Mouse (Mus musculus): ENCODE measurements around the gene Gnmt.
"Not testable (repeated sequence)": the region's sequence is repeated elsewhere in the genome, so short reads cannot be mapped to it uniquely, and the experiment has no call there.

Gnmt gene

DNA sequence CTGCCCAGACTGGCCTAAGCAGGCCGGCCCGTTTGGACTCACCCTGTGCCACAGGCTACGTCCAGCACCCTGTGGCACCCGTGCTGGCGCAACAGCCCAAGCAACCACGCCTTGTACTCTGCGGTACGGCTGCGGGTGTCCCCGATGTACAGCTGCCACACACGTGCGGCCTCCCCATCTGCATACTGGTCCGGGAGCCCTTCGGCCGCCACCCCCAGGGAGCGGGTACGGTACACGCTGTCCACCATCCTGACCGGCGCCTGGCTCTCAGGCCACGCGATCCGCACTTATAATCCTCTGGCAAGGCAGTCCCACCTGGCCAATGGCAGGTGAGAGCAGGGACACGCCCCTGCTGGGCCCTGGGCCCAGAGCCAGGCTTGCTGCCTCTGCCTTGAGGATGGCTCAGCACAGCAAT, at the start of gene Gnmt:
Gnmt (minus strand) TSS at position 265 of the 415 bp plus-strand sequence.
- no peak for DNase-seq (ENCODE audit: low read depth)

DNA sequence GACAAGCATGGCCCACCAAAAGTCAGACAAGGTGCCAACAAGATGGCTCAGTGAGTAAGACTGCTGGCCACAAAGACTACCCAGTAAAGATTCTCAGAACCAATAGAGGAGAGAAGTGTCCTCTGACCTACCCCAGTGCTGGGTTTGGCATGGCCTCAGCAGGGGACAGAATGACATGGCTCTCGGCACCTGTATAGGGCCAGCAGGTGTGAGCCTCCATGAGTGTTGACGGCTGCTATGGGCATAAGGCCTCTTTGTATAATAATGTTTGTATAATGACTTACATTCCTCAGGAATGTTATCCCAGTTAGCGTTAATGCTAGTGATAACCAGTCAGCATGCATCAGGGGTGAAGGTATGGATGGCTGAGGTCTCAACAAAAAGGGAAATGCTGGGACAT, 47.1 kb upstream of the Gnmt start:
- DNase-seq (ENCODE audit: low read depth), result no peak

DNA sequence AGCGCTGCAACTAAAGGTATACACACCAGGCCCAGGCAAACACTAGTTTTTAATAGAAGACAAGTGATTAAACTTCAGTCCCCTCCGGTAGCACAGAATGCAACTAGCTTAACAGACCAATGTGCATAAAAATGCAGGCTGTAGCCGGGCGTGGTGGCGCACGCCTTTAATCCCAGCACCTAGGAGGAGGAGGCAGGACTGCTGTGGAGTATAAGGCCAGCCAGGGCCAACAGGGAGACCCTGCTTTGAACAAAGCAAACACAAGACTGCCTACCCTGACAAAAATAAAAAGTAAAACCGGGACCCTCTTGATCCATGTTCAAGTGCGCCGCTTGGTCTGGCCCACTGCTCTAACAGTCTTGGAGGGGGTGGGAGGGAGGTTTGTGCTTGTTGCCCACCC, 46.1 kb upstream of the Gnmt start:
- no peak for DNase-seq (ENCODE audit: low read depth)

DNA sequence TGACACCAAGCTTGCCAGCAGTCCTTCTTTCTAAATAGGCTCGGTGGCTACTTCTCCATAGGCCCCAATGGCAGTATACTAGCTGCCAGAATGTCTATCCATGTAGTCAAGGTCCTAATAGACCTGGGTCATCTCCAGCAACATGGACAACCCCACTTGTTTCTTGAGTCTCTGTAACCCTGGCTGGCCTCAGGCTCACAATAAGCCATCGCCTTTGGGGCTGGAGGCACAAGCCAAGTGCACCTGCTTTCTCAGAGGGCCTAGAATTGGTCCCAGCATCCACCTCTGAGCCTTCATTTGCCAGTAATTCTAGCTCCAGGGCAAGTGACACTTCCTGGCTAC, 45.1 kb upstream of the Gnmt start:
- DNase-seq (ENCODE audit: low read depth), result no peak

DNA sequence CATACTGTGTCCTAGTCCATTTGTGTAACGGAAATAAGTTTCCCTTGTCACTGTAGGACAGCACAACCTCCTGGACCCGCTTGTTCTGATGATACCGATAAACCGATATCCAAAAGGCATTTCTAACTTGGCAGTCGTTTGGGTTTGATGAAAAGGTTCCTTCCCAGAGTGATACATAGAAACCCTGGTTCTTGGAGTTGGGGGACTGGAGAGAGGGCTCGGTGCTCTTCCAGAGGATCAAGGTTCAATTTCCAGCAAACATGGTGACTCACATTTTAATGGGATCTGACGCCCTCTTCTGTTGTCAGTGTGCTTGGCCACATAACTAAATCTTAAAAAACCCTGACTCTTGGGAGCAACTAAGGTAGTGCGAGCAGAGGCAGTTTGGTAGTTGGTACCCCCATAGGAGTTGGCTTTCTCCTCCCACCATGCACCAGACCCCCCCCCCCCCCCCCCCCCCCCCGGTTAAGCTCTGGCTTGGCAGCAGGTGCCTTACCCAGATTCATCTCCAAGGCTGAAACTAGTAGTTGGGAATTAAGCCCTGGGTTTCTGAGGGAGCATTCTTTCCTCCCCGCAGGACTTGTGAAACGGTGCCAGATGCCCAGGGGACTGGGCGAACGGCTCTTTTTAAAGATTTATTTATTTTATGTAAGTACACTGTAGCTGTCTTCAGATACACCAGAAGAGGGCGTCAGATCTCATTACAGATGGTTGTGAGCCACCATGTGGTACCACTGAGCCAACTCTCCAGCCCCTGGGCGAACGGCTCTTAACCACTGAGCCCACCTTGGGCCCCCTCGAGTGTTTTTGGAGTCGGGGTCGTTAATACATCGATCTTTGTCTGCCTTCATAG, 44.5 kb upstream of the Gnmt start:
- no peak for DNase-seq (ENCODE audit: low read depth)

DNA sequence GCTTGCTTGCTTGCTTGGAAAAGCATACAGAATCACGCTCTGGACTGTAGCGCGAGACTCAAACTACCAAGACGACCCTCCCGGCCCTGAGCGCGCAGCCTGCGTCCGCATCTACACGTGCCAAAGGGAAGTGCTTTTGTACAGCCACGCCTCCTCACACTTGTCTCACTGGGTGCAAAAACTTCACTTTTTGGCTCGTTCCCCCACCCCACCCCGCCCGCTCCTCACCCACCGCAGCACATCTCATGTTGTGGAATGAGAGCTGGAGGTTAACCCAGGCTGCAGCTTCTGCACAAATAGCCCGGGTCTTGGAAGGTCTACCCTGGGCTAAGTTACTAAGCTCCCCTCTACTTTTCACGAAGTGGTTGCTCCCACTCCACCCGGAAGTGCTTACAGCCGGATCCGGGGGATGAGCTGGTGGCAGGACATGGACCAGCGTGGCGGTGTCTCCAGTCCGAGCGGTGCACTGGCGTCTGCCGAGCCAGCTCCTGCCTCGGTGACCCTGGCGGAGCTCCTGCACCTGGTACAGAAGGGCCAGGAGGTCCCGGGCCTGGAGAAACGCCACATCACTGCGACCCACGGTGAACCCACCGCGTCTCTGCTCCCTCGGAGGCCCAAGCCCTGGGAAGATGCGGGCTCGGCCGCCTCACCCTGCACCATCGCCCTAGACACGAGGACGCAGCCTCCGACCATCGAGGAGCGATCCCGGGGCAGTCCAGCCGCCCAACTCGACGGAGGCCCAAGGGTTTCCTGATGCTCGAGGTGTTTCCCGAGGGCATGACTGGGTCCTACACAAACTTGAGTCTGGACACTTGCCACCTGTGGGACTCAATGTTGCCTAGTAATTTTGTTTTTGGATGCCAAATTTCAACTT, 43.7 kb upstream of the Gnmt start, which contains the start of gene 2310039H08Rik:
2310039H08Rik (plus strand) TSS at position 232 of the 874 bp plus-strand sequence.
- DNase-seq (ENCODE audit: low read depth), result peak; percentile 65

DNA sequence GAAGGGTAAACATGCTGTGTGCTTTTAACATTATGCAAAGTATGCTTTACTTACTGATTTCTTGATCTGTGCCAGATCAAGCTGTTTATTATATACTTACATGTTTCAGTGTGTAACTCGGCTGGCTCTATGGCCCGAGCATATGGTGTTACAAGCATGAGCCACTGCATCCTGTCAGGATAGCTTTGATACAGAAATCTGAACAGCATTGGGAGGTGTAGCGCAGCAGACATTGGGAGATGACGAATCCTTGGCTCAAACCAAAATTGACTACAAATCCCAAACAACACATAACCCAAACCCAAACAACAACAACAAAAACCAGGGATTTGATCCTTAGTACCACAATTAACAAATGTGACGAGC, 43.1 kb upstream of the Gnmt start:
- DNase-seq (ENCODE audit: low read depth), result no peak

DNA sequence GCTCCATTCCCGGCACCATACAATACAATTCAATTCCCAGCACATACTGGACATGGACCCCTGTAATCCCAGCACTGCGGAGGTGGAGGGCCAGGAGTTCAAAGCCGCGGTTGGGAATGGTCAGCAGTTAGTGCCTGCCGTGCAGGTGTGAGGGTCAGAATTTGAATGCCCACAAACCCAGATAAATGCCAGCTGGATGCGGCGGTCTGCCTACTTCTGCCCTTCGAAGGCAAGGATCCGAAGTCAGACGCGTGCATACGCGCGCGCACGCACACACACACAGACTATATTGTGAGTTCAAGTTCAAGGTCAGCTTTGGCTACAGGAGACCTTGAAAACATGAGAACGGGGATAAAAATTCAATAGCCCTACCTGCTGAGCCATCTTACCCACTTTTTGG, 42.6 kb upstream of the Gnmt start:
- DNase-seq (ENCODE audit: low read depth), result no peak

DNA sequence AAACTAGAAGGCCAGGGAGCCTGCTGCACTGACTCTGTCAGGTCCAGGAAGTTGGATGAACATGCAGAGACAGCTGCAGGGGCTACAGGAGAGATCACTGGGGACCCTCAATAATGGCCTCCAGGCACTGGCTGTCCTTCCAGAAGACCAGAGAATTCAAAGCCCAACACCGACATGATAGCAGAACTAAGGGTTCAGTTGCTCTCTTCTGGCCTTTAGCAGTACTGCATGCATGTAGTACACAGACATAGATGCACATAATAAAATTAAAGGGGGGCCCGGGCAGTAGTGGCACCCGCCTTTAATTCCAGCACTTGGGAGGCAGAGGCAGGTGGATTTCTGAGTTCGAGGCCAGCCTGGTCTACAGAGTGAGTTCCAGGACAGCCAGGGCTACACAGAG, 42.1 kb upstream of the Gnmt start:
- no peak for DNase-seq (ENCODE audit: low read depth)

DNA sequence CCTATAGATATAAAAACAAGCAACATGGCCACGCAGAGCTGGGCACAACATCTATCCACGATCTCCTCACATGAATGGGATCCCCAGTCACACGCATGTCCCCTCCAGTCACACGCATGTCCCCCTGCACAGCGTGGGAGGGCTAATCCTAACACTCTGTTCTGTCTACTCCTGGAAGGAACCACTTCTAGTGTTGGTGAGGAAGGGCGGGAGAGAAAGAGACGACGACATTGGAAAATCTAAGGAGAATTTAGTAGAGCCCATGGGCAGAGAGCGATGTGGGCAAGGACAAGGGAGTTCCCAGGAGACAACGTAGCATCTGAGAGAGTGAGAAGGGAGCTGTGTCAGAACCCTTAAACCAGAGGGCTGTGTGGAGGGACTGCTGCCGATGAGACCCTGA, 41.6 kb upstream of the Gnmt start:
- DNase-seq (ENCODE audit: low read depth), result no peak

DNA sequence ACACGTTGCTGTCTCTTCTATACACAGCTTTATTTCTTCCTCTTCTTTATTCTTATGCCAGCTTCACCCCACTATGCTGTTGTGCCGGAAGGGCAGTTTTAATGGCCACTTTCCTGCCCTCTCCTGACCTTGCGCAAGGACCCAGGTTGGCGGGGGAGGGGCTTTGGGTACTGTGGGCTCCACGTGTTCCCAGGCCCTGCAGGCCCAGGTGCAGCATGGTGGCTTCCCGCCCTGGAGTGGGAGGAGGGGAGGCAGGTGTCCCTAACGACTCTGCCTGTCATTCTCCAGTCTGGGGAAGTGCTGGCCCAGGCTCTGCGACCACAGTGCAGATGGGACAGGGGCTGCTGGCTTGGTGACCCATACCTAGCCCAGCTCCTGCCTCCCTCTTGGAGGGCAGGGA, 38.9 kb upstream of the Gnmt start:
- DNase-seq (ENCODE audit: low read depth), result no peak

DNA sequence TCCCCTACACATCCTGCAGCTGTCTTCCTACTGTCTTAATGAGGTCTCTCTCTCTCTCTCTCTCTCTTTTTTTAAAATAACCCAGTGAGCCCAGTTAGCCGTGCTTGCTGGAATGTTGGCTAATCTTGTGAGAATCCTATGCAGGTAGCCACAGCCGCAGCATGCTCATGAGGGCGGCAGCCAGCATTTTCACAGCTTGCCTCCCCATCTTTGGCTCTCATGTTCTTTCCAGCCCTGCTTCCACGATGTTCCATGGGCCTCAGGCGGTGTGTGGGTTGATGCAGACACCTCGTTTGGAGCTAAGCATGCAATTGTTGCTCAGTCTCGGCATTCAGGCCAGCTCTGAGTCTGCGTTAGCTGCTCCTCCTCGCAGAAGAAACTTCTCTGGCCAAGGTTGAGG, 35.9 kb upstream of the Gnmt start:
- not testable (repeated sequence) for DNase-seq (ENCODE audit: low read depth)

DNA sequence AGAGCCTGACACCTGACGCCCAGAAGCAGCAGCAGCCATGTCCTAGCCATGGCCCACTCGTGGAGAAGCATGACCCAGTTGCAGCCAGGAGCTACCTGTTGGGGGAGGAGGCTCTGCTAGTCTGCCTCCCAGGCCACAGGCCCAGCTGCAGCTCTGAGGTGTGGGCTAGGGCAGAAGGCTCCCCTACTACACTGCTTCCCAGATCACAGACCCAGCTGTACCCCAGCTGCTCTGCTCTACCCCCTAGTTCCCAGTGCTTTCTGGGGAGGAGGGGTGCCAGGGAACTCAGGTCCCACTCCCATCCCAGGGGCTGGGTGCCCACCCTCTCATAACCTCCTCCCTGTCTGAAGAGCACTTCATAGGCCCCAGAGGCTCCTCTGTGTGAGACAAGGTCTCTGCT, 34.6 kb upstream of the Gnmt start, which contains the start of gene Ptcra:
Ptcra (minus strand) TSS at position 169 of the 400 bp plus-strand sequence.
- no peak for DNase-seq (ENCODE audit: low read depth)

DNA sequence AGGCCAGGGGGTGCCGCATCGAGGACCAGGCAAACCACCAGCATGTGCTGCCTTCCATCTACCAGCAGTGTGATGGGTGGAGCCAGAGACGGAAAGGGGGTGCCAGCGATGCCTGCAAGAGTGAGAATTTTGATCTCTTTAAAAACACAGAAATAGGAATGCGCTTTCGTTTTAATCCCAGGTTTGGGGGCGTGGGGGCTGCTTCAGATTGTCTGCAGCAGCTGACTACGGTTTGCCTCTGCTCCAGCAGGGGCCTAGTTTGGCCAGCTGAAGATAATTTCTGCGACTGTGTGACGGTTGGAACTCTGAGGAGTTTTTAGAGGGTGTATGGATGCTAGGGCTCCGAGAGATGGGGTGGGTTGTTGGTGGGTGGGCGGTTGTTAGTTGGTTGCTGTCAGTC, 29.8 kb upstream of the Gnmt start:
- DNase-seq (ENCODE audit: low read depth), result no peak

DNA sequence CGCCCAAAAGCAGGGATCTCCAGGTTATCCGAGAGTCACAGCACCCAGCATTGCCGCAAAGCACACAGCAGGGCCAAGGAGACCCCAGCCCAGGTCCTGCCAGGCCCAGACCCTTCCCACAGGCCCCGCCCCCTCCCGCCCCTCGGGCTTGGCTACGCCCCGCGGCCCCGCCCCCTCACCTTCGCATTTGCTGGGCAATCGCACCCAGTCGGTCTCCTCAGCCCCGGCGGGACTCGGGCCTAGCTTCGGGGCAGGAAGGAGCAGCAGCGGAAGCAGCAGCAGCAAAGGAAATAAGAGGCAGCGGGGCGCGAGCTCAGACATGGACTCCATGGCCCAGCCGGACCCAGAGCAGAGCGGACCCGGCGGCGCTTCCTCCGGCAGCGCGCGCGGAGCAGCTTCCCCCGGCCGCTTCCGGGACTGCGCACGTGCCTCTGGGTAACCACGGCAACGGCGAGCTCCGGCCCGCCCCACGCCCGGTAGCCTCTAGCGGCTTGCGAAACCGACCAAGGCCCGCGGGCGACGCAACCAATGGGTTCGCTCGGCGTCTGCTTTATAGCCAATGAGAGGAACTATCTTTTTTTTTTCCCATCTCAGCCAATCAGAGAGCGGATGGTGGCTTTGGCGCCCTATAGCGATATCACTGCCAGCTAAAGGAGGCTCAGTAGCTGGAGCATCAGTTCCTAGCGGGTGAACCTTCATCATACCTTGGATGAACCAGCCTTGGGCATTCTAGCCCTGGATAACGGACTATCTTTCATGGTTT, 23.0 kb upstream of the Gnmt start, which contains the start of gene Cnpy3:
Cnpy3 (minus strand) TSS at position 421 of the 763 bp plus-strand sequence.
- DNase-seq (ENCODE audit: low read depth), result peak; percentile 95

DNA sequence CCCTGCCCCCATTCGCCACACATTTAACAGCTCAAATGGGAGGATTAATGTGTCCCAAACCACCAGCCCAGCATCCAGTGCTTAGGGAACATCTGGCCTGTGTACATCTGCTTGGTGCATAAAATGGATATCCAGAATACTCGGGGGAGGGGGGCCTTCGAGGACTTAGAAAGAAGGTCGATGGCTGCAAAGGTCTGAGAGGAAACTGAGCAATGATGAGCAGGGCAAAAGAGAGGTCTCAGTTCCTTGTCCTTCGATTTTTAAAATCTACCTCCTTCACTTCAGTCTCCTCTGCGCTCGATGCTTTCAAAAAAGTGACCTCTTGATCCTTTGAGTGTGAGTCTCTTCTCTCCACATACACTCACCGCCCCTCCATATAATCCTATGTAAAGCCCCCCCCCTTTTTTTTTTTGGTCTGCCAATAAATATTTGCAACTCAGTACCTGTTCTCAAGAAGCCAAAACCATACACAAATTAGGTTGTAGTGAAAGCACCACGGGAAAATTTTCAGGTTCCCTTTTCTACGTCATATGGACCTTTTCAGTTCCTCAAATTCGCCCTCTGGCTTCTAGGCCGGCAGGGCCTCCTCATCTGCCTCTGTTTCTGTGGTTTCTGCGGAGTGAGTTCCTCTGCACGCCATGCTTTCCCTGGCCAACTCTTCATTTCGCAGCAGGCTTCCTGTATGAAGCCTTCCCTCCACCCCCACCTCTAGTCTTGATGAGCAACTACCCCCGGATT, 22.3 kb upstream of the Gnmt start:
- peak; percentile 40 for DNase-seq (ENCODE audit: low read depth)

DNA sequence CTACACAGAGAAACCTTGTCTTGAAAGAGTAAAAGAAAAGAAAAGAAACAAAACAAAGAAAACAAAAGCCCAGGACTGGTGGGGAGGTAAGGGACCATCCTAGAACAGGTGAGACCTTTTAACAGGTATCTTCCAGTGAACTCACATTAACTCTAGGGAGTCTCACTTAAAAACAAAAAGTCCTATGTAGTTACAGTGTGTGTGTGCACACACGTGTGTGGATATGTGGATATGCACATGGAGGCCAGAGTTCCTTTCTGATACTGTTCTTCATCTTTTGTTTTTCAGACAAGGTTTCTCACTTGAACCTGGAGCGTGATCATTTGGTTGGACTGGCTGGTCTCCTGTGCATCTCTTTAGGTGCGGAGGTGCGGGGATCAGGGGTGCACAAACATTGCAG, 21.6 kb upstream of the Gnmt start:
- DNase-seq (ENCODE audit: low read depth), result no peak

DNA sequence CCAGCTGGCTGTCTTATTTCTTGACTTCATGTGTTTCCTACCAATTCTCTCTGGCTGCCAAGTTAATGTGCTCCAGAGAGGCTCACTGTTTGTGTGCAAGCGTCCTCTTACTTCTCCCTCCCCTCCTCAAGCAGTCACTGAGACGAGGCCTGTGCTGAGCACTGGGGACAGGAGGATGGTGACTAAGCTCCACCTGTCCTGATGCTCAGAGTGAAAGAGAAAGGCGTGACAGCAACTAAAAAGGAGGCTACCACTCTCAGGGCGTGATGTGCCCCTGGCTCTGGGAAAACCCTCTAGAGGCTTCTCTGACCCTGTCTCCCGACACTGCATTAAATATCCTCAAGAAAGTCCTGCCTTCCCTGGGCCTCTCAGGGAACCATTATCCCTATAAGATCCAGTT, 20.3 kb upstream of the Gnmt start:
- DNase-seq (ENCODE audit: low read depth), result no peak

DNA sequence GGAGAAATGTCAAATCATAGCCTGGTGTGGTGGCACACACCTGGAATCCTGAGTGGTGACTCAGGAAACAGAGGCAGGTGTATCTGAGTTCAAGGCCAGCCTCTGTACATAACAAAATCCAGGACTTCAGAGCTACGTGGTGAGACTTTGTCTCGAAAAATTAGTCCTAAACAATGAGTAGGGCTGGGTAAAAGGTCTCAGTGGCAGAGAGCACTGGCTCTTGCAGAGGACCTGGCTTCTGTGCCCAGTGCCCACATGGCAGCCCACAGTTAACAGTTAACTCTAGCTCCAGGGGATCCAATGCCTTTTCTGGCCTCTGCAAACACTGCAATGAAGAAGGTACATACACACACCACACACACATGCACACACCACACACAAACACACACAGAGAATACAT, 18.8 kb upstream of the Gnmt start:
- DNase-seq (ENCODE audit: low read depth), result no peak

DNA sequence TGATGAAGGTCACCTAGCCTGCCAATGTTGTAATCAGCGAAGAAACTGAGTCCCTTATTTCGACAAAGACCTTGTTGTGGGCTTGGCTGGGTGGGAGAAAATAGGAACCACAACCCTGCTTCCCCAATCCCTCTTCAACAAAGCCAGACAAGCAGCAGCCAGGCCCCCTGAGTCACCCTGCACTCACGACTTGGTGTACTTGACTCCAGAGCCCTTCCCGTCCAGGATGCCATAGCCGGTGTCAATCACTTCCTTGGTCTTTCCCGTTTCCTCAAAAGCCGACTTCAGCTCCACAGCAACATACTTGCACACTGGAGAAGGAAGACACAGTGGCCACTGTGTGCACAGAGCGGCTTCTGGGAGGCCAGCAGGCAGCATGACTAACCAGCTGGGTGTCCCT, 18.3 kb upstream of the Gnmt start:
- no peak for DNase-seq (ENCODE audit: low read depth)

DNA sequence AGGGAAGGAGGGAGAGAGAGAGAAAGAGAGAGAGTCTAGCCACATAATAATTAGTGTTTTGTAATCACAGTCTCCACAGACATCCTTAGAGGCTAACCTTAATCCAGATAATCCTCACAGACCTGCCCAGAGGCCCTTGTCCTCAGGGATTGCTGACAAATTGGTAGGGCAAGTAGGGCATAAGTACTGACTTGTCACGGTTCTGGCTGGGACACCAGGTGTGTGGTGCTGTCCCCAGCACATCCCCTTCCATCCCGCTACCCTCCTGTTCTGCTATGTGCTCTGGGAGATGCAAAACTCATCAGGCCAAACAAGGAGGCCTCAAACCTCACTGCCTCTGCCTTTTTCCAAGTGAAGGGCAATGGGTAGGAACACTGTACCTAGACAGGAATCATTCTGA, 16.5 kb upstream of the Gnmt start:
- no peak for DNase-seq (ENCODE audit: low read depth)

DNA sequence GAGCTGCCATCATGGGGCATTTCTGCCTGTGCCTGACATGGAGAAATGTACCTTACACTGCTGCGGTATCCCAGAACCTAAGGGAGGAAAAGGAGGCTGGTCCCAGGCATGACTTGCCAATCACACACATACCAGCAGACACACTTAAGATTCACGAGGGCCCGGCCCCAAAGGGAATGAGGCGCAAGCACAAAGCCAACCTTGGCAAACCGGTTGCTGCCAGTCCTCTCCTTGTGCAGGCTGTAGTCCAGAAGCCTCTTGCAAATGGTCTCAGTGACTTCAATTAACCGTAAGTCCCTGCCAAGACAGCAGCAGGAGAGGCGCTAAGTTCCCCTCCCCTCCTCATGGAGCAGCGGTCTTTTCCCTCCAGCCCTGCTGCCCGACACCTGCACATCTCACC, 14.0 kb upstream of the Gnmt start:
- DNase-seq (ENCODE audit: low read depth), result no peak

Data from fibroblast of lung, adult 2 months (primary cell).